Mouse (Mus musculus) left cerebral cortex, postnatal 25 days (tissue): ENCODE measurements at regions not wholly inside any gene's neighbourhood (a gene's known extent, or its start where the extent isn't known, plus 50 kb on each side); places are given as distances from the start of the nearest gene placed in this dataset.

Experiments used
- DNase-seq, 2 experiments: peaks; one replicate each; pipeline ENCODE4 v3.0.0; 2022; ENCODE audit warnings: low spot score in 2 of 2, mixed read lengths in 1 of 2
- intact Hi-C: fragments of 180-260 bp; cut with DNase I; formaldehyde crosslinking; loops from one replicate; pipeline ENCODE4 v1.15.1; 2025

GRCm38 (mm10) chr14:62132353-62132816, 160.0 kb upstream of the Rnaseh2b start:
- intact Hi-C loops = no loop called here
- no peak for DNase-seq

- intact Hi-C loops = no loop called here
- DNase-seq = peak; percentile 16 to 80
Measured at GRCm38 (mm10) chr14:62137981-62138380, 154.4 kb upstream of the Rnaseh2b start.

GRCm38 (mm10) chr14:62144385-62145030, 147.9 kb upstream of the Rnaseh2b start:
- DNase-seq = no peak
- intact Hi-C loops = no loop called here

- no peak for DNase-seq
- intact Hi-C loops = no loop called here
Measured at GRCm38 (mm10) chr14:62157038-62157716, 135.2 kb upstream of the Rnaseh2b start.

- no peak for DNase-seq
- intact Hi-C loops = no loop called here
Measured at GRCm38 (mm10) chr14:62159690-62160089, 132.7 kb upstream of the Rnaseh2b start.

DNA sequence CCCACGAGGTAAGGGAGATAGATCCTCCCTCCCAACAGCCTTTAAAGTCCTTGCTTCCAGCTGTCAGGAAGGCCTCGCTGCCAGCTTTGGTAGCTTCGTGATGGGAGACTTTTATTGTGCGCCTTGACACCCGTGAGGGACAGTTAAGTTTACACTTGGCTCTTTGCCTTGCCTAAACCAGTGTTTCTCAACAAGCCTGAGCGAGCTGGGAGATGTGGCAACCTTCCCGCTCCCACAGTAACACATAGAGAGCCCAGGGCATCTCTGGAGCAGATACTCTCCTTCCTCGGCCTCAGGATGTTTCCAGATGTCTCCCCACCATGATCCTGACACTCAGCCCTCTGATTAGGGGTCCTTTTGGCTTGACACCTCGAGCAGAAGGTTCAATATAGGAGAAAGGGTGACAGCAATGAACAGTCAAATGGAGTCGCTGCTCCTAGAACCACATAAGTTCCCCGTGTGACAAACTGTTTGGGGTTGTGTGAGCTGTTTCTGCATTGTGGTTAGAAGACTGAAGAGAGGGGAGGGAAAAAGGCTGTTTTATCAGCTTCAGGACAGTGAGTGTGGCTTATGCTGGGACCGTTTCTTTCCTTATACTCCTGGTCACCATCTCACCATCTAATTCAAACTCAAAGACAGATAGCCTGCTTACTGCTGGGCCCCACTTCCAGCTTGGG, 129.1 kb upstream of the Rnaseh2b start:
- DNase-seq = peak in 1 of 2 experiments; percentile 23
- intact Hi-C loops = no loop called here

DNA sequence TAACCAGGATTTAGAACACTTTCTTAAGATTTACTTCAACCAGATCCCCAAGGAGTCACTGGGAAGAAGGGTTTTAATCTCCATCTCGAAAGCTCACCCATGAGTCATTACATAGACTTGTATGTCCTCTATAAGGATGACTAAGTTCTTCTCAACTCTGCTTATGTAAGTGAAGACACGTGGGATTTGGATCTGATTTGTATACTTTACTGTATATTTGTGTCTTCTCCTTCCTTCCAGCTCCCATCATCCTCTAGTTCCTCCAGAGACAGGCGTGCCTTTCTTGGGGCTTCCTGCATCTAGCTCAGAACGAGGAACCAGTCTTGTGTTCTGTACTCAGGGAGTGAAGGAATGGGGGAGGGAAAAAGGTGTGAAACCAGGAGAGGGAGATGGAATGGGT, 127.5 kb upstream of the Rnaseh2b start:
- peak in 1 of 2 experiments; percentile 86 for DNase-seq
- intact Hi-C loops = loop anchor here (2.0 kb wide), 1 partner anchor 484 kb away; no protein-coding TSS in a partner anchor

DNA sequence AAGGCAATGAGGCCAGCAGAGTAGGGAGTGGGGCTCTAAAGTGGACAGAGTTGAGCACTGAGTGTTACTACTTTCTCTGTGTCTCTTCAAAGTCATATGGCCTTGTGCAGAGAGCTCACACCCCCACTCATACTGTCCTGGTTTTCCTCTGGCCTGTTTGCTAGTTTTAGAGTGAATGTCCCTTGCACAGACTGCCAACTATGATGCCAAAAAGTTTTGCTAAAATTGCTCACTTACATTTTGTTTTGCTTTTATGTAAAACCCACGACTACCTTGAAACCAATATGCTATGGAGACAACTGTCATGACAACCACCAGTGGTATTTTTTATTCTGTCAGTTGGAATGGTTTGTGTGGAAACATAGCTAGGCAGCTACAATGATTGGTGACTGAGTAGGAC, 126.4 kb upstream of the Rnaseh2b start:
- intact Hi-C loops = loop anchor here (1.0 kb wide), 1 partner anchor 22 kb away; no protein-coding TSS in a partner anchor
- peak; percentile 29 to 90 for DNase-seq

DNA sequence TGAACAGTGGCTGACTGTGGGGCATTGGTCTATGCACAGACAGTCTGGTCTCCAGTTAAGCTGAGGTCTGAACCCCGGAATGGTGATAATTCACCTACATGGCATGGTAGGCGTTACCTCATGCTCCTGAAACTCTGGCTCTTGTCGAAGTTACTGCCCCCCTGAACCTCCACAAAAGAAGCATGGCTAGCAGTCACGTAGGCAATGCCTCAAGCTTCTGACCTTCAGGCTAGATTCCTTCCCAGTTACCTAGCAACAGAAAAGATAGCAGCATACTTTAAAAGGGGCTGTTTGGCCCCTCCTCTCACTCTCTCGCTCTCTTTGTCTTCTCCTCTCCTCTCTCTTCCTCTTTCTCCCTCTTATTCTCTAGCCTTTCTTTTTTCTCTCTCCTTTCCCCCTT, 125.8 kb upstream of the Rnaseh2b start:
- intact Hi-C loops = loop anchor here (1.0 kb wide), 1 partner anchor 22 kb away; no protein-coding TSS in a partner anchor
- DNase-seq = no peak

GRCm38 (mm10) chr14:62167090-62167489, 125.3 kb upstream of the Rnaseh2b start:
- no peak for DNase-seq
- intact Hi-C loops = no loop called here

GRCm38 (mm10) chr14:62168711-62169110, 123.7 kb upstream of the Rnaseh2b start:
- intact Hi-C loops = no loop called here
- no peak for DNase-seq

GRCm38 (mm10) chr14:62170385-62170784, 122.0 kb upstream of the Rnaseh2b start:
- DNase-seq = no peak
- intact Hi-C loops = no loop called here

GRCm38 (mm10) chr14:62171256-62172047, 120.9 kb upstream of the Rnaseh2b start:
- intact Hi-C loops = no loop called here
- DNase-seq = peak in 1 of 2 experiments; percentile 14

GRCm38 (mm10) chr14:62173835-62174530, 118.4 kb upstream of the Rnaseh2b start:
- DNase-seq = peak; percentile 49 to 79
- intact Hi-C loops = no loop called here

GRCm38 (mm10) chr14:62175384-62176048, 116.9 kb upstream of the Rnaseh2b start:
- DNase-seq = no peak
- intact Hi-C loops = no loop called here

GRCm38 (mm10) chr14:62177509-62177908, 114.9 kb upstream of the Rnaseh2b start:
- intact Hi-C loops = no loop called here

GRCm38 (mm10) chr14:62187360-62187759, 105.0 kb upstream of the Rnaseh2b start:
- intact Hi-C loops = loop anchor here (5.0 kb wide), 1 partner anchor 505 kb away; no protein-coding TSS in a partner anchor
- peak in 1 of 2 experiments; percentile 52 for DNase-seq

More at GRCm38 (mm10) chr14:62177509-62177908, 114.9 kb upstream of the Rnaseh2b start:
- no peak for DNase-seq

DNA sequence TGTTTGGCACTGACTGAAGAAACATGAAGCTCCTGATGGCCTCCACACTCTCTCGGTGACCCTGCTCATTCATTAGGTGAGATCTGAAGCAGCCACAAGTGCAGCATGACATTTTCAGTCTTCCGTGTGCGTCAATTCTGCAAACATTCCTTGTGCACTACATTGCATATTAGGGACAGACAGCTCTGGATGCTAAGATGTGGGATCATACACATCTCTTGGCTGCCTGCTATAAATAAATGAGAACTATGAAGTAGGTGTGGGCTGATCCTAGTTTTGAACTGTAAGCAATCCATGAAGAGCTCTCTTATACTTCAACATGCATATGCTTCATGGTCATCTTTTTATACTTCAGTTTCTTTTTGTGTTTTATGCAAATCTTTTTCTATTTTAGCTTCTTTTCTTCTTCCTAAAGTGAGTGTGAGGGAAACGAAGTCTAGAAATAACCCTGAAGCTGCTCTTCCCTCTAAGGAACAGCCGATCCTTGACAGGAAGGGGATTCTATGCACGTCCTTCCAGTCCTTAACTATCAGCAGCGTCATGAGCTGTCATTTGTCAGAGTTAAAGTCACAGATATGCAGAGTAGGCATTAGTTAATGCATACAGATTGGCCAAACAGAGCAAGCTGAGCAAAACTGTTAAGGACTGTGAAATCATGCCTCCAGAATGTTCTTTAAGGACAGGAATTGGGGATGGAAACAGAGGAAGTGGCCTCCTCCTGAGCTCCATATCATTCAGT, 104.1 kb upstream of the Rnaseh2b start:
- DNase-seq = peak in 1 of 2 experiments; percentile 79
- intact Hi-C loops = loop anchor here (1.0 to 5.0 kb wide), 2 partner anchors 22 to 506 kb away; no protein-coding TSS in a partner anchor
